Mouse (Mus musculus): ENCODE data around the gene Mrpl53.

The Mrpl53 gene

DNA sequence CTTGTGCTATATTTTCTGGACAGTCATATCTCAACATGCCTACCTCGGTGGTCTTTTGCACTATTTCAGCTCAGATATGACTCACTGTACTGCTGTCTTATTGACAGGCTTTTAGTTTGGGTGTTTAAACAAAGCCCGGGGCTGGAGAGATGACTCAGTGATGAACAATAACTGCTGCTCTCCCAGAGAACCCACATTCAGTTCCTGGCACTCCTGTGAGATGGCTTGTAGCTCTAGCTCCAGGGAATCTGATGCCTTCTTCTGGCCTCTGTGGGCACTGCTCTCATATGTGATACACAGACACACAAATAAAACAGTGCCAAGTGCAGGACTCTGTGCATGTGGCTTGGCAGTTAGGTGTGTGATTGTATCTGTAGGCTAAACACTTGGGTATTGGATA, 36.4 kb downstream of the Mrpl53 start:
- DNase-seq (ENCODE audit: low read depth, low spot score), result no peak

DNA sequence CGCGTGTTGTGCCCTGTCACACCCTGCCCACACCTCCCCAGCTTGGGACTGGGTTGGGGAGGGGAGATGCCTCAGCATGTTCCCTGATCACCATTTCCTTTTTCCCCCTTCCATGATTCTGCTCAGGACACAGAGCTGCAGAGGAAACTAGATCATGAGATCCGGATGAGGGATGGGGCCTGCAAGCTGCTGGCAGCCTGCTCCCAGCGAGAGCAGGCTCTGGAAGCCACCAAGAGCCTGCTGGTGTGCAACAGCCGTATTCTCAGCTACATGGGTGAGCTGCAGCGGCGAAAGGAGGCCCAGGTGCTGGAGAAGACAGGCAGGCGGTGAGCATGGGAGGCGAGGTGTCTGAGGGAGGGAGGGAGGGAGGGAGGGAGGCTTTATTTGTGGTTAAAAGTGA, 37.0 kb downstream of the Mrpl53 start:
- DNase-seq (ENCODE audit: low read depth, low spot score), result no peak

DNA sequence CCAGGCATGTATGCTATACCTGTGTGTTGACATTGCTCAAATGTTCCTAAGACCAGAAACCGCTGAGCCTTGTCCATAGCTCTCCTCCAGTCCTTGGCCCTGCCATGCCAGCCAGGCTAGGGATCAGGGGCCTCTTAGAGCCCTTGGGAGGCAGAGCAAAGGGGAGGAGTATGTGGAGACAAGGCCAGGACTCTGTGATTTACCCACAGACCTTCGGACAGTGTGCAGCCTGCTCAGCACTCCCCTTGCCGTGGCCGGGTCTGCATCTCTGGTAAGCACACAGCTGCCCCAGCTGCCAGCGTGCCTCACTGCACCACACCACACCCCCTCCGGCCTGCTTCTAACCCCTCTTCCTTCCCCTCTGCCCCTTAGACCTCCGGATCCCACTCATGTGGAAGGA, 38.4 kb downstream of the Mrpl53 start:
- no peak for DNase-seq (ENCODE audit: low read depth, low spot score)

DNA sequence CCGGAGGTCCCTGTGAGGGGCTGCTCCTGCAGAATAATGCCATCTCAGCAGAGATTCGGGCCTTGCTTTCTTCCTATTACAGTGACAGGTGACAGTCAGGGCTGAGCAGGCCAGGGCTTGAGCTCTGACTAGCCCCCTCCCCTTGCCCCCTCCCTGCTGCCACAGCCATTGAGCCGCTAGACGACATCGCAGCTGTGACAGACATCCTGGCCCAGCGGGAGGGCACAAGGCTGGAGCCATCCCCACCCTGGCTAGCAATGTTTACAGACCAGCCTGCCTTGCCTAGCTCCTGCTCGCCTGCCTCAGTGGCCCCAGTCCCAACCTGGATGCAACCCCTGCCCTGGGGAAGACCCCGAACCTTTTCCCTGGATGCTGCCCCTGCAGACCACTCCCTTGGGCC, 42.9 kb downstream of the Mrpl53 start:
- DNase-seq (ENCODE audit: low read depth, low spot score), result no peak

DNA sequence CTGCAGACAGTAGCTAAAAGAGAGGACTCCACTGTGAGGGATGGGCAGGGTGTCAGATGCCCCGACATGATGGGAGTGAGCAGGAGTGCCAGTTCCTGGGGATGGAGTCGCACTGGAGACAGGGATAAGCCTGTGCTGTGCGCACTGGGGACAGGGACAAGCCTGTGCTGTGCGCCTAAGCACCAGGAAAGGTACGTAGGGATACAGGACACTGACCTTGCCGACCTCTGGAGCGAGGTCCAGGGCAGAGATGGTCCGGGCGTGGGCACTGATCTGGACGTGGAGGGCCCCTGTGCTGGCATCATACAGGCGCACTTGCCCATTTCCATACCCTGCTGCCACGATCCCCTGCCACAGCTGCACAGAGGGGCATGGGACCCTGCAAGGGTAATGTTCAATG, 44.2 kb downstream of the Mrpl53 start:
- DNase-seq (ENCODE audit: low read depth, low spot score), result no peak

DNA sequence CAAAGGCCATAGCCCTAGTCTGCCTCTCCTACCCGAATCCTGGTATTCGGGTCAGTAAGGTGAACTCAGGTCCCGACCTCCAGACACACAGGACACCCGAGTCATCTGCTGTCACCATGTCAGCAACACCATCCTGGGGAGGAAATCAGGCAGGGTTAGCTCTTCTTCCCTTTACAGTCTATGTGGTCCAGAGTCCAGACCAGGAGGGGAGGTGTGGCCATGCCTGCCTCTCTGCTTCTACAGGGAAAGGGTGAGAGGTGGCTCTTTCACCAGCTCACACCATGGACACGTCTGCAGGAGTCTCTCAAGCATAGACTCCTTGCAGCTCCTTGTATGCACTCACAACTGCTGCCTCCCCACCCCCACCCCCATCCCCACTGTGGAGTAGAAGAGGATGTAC, 44.6 kb downstream of the Mrpl53 start:
- DNase-seq (ENCODE audit: low read depth, low spot score), result no peak

DNA sequence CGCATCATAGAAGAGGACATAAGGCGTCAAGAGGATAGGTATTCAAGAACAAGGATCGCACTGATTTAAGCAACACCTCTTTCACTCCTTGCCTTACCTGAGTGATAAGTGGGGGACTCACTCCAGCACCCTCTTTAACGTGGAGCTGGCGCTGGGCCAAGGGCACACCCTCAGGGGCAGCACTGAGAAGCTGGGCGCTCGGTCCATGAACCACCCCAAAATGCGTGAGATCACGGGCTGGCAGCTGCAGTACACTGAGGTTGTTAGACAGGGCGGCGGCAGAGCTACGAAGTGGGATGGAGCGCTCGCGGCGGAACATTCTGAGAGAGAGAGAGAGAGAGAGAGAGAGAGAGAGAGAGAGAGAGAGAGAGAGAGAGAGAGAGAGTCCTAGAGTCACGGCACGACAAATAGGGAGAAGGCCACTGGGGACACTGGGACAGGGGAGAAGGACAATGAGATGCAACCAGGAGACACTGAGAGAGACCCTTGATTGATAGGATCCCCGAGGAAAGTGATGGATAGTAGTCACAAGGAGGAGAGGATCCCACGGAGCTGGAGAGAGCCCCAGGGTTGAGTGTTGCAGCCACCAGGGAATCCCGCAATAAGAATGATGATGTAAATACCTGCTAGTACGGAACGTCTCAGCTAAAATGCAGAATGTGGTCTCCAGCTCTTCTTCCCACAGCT, 46.9 kb downstream of the Mrpl53 start:
- no peak for DNase-seq (ENCODE audit: low read depth, low spot score)

DNA sequence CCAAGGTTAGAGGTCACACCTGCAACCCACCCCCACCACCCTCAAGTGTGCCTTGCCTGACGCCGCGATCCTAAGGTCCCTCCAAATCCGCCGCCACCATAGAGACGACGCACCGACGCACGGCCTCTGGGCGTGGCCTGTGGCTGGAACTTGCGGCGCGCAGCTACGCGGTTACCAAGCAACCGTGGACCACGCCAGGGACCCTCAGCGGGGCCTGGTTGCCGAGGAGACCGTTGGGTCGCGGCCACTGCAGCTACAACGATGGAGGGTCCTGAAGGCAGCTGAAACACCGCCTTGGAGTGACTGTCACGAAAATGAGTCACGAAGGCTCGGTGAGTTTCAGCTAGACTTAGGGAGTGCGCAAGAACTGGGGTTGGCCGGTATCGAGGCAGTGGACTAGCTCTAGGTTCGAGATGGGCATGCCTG, 47.4 kb downstream of the Mrpl53 start, which contains the start of the genes Wdr54 and 1700003E16Rik:
TSS of gene Wdr54 (minus strand) at position 139 of the 426 bp plus-strand sequence.
TSS of gene 1700003E16Rik (plus strand) at position 146 of the 426 bp plus-strand sequence.
- DNase-seq (ENCODE audit: low read depth, low spot score), result peak; percentile 87

DNA sequence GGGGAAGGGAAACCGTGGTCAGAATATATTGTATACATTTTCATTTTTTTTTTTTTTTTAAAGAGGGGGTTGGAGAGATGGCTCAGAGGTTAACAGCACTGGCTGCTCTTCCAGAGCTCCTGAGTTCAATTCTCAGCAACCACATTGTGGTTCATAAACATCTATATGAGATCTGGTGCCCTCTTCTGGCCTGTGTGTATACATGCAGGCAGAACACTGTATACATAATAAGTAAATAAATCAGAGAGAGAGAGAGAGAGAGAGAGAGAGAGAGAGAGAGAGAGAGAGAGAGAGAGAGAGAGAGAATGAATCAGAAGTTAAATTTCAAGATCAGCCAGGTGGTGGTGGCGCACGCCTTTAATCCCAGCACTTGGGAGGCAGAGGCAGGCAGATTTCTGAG, 50.6 kb downstream of the Mrpl53 start:
- DNase-seq (ENCODE audit: low read depth, low spot score), result peak; percentile 72

Data from R1 (cell line).